Comparison of ENCODE assay signal across 15 mouse cellular contexts in the genomic region with DNA sequence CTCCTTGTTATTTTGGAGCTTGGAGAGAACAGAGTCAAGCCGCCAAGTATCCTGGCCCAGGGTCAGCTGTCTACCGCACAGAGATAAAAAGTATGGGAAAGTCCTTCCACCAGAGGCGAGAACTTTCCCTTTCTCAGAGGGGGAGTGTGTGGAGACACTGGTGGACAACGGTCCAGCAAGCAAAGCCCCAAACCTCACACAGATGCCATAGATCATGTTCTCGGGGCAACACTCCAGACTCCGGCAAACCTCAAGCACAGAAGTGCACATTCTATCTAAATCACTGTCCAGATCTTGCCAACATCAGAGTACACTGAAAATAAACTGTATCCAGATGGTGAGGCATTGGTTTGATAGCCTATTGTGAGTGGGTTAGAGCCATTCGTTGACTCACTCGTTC. TPM values are rescaled to one million over a fixed set of nuclear protein-coding genes. Genes with fewer than 3 reads are reported as not detected.
DNase-seq lines count a peak whose midpoint lies in the region; ATAC-seq and TF ChIP-seq lines count a peak whose summit lies in the region.
"Had no signal": no experiment of that assay in that cellular context is flagged by ENCODE, and none has a peak within 500 bp of the region (broad histone marks: within the 10 kb centered on the region; RNA-seq: fewer than 3 reads in every experiment).

No protein-coding gene starts in this region.

- DNase-seq in urinary bladder, postnatal 14 days (ENCODE audit: low spot score): peak; percentile 47
- no peak for DNase-seq in urinary bladder, postnatal 25 days (ENCODE audit: low spot score)
- DNase-seq in heart, postnatal 10 days: peak; percentile 43 to 48
- DNase-seq in layer of hippocampus, adult 2 months (ENCODE audit: low spot score in 2 of 2): no peak
- no peak for DNase-seq in left cerebral cortex, postnatal 36 days (ENCODE audit: low spot score in 2 of 2)
- DNase-seq: cerebellum, postnatal 14 days; gastrocnemius, postnatal 14 days; thymus, postnatal 25 days had no signal

- ATAC-seq in kidney, embryonic 16.5 days (ENCODE audit: low FRiP score, low TSS enrichment): peak; percentile 41; the same call in 1 of the 2 replicates
- no peak for ATAC-seq in liver, embryonic 12.5 days

- H3K9ac ChIP-seq in kidney, embryonic 16.5 days (replicated peaks; ENCODE audit: low read length): no peak overlapping the region
- no peak overlapping the region for H3K9ac ChIP-seq in liver, embryonic 12.5 days
- H3K9ac ChIP-seq: hindbrain, embryonic 14.5 days; limb, embryonic 13.5 days; lung, embryonic 15.5 days; midbrain, embryonic 12.5 days; neural tube, embryonic 12.5 days had no signal

- H3K36me3 ChIP-seq in kidney, embryonic 16.5 days (ENCODE audit: insufficient read depth, low read length): no peaks in the 10 kb centered on the region
- no peaks in the 10 kb centered on the region for H3K36me3 ChIP-seq in liver, embryonic 12.5 days
- H3K36me3 ChIP-seq: limb, embryonic 13.5 days; lung, embryonic 15.5 days; midbrain, embryonic 12.5 days; neural tube, embryonic 12.5 days had no signal

- no peaks in the 10 kb centered on the region for H3K9me3 ChIP-seq in kidney, embryonic 16.5 days (ENCODE audit: low read length)
- H3K9me3 ChIP-seq in liver, embryonic 12.5 days (replicated peaks): no peaks in the 10 kb centered on the region; the same call in 1 of the 2 replicates
- H3K9me3 ChIP-seq: limb, embryonic 13.5 days; lung, embryonic 15.5 days; midbrain, embryonic 12.5 days; neural tube, embryonic 12.5 days had no signal

- TF ChIP-seq CTCF in layer of hippocampus, adult 2 months (conservative IDR thresholded peaks at IDR 0.05): no peak

- no peak overlapping the region for H3K4me3 ChIP-seq in kidney, embryonic 16.5 days (ENCODE audit: low read length)
- H3K4me3 ChIP-seq in layer of hippocampus, adult 2 months: no peak overlapping the region
- no peak overlapping the region for H3K4me3 ChIP-seq in liver, embryonic 12.5 days
- H3K4me3 ChIP-seq: limb, embryonic 13.5 days; lung, embryonic 15.5 days; midbrain, embryonic 12.5 days; neural tube, embryonic 12.5 days had no signal

- peak overlapping the region; percentile 40; the same call in 1 of the 2 replicates for H3K27ac ChIP-seq in kidney, embryonic 16.5 days (ENCODE audit: low read length)
- H3K27ac ChIP-seq in layer of hippocampus, adult 2 months: no peak overlapping the region
- H3K27ac ChIP-seq in liver, embryonic 12.5 days: no peak overlapping the region
- H3K27ac ChIP-seq: hindbrain, embryonic 14.5 days; limb, embryonic 13.5 days; lung, embryonic 15.5 days; midbrain, embryonic 12.5 days; neural tube, embryonic 12.5 days had no signal

- no peaks in the 10 kb centered on the region for H3K27me3 ChIP-seq in kidney, embryonic 16.5 days (ENCODE audit: insufficient read depth, low read length)
- no peaks in the 10 kb centered on the region for H3K27me3 ChIP-seq in liver, embryonic 12.5 days (replicated peaks)
- H3K27me3 ChIP-seq: limb, embryonic 13.5 days; lung, embryonic 15.5 days; midbrain, embryonic 12.5 days; neural tube, embryonic 12.5 days had no signal

- 59% methylated on average over 8 of the region's 8 CpGs for WGBS in kidney, embryonic 16.5 days
- 70% methylated on average over 8 of the region's 8 CpGs for WGBS in liver, embryonic 12.5 days (ENCODE audit: insufficient replicate concordance)

- no peak overlapping the region for H3K4me2 ChIP-seq in kidney, embryonic 16.5 days (replicated peaks; ENCODE audit: low read depth, low read length)
- no peak overlapping the region for H3K4me2 ChIP-seq in liver, embryonic 12.5 days
- H3K4me2 ChIP-seq: hindbrain, embryonic 14.5 days; limb, embryonic 13.5 days; lung, embryonic 15.5 days; midbrain, embryonic 12.5 days; neural tube, embryonic 12.5 days had no signal

- peaks cover 6% of the 10 kb centered on the region; the same call in 1 of the 2 replicates for H3K4me1 ChIP-seq in kidney, embryonic 16.5 days (ENCODE audit: insufficient read depth, low read length)
- H3K4me1 ChIP-seq in liver, embryonic 12.5 days: peaks cover 3% of the 10 kb centered on the region; the same call in 1 of the 2 replicates
- H3K4me1 ChIP-seq: midbrain, embryonic 12.5 days; neural tube, embryonic 12.5 days had no signal

- intact Hi-C loops in heart, postnatal 10 days (cut with DNase I): no loop called here
- intact Hi-C loops in left cerebral cortex, postnatal 36 days (cut with DNase I): no loop called here

RNA-seq across cellular contexts. Expression of a gene that starts 39.2 kb away (rescaled TPM):
- 10 to 100 TPM; 33.6 to 36.8 TPM for total RNA-seq in heart, postnatal 10 days (2021)
- 44.7 and 48.0 TPM in 2 replicates for polyA plus RNA-seq in kidney, embryonic 16.5 days (2015; fragmentation: Nextera tagmentation; extraction: Ambion mirVana)
- total RNA-seq in layer of hippocampus, adult 2 months (2021): 1 to 10 TPM; 4.4 to 5.2 TPM
- 1 to 10 TPM; 4.2 to 5.6 TPM for total RNA-seq in left cerebral cortex, postnatal 36 days (2021)
- 4.9 and 5.8 TPM in 2 replicates for polyA plus RNA-seq in liver, embryonic 12.5 days (2016; fragmentation: Nextera tagmentation; extraction: Ambion mirVana)

RNA-seq across cellular contexts. Expression of a gene that starts 39.4 kb away (rescaled TPM):
- total RNA-seq in heart, postnatal 10 days (2021): 10 to 100 TPM; 52.3 to 58.0 TPM
- polyA plus RNA-seq in kidney, embryonic 16.5 days (2015; fragmentation: Nextera tagmentation; extraction: Ambion mirVana): 84.6 and 89.5 TPM in 2 replicates
- total RNA-seq in layer of hippocampus, adult 2 months (2021): 10 to 100 TPM; 44.9 to 47.2 TPM
- 10 to 100 TPM; 31.4 to 32.9 TPM for total RNA-seq in left cerebral cortex, postnatal 36 days (2021)
- 51.0 and 59.5 TPM in 2 replicates for polyA plus RNA-seq in liver, embryonic 12.5 days (2016; fragmentation: Nextera tagmentation; extraction: Ambion mirVana)

Comparison
In these comparisons a context has a peak if more than half of its experiments do, and no peak if none do; other contexts are left out.
1. DNase-seq: peak in urinary bladder, postnatal 14 days (single experiment) and heart, postnatal 10 days (2 of 2); none in urinary bladder, postnatal 25 days (single experiment), layer of hippocampus, adult 2 months (0 of 2) and left cerebral cortex, postnatal 36 days (0 of 2).
2. RNA of a gene that starts 39.2 kb away (total RNA-seq): 33.6 to 36.8 TPM in heart, postnatal 10 days; 4.2 to 5.6 TPM in left cerebral cortex, postnatal 36 days and 4.4 to 5.2 TPM in layer of hippocampus, adult 2 months; every median in the first group is over 4 times any median in the second.